In the genomic region with DNA sequence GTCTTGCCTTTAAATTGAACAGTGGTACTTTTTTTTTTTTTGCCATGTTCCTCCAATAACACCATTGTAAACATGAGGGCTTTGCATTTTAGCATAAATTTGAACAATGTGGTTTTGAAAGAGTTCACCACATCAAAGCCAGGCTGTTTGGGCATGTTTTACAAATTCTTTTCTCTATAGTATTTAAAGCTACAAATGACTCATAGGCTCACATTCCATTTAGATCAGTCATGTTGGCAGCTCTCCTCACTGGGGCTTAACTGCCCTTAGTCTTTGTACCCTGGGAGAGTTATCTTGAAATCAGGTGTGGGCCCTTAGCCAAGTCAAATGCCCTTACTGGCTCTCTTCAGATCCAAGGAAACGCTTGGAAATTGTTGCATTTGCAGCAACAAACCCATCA, we compare ENCODE assay signal across 10 mouse cellular contexts.
DNase-seq lines count a peak whose midpoint lies in the region; ATAC-seq and TF ChIP-seq lines count a peak whose summit lies in the region.
"Had no signal": no experiment of that assay in that cellular context is flagged by ENCODE, and none has a peak within 500 bp of the region (broad histone marks: within the 10 kb centered on the region; RNA-seq: fewer than 3 reads in every experiment).

No protein-coding gene starts in this region.

- peak; percentile 82 for ATAC-seq in embryonic facial prominence, embryonic 14.5 days (ENCODE audit: low read depth)
- peak; percentile 93 for ATAC-seq in stomach, postnatal 0 days (ENCODE audit: low FRiP score, low TSS enrichment)
- no peak for ATAC-seq in erythroblast, adult 5-6 weeks (replicated peaks; ENCODE audit: low FRiP score, poor library complexity, severe bottlenecking)
- no peak for ATAC-seq in hindbrain, embryonic 11.5 days (ENCODE audit: low FRiP score)

- TF ChIP-seq EP300 in stomach, postnatal 0 days (optimal IDR thresholded peaks at IDR 0.05) = peak; percentile 95

- H3K27me3 ChIP-seq in embryonic facial prominence, embryonic 14.5 days (replicated peaks; ENCODE audit: control insufficient read depth, insufficient read depth, low read length) = no peaks in the 10 kb centered on the region
- H3K27me3 ChIP-seq in stomach, postnatal 0 days (ENCODE audit: control insufficient read depth, insufficient read depth, low read length) = no peaks in the 10 kb centered on the region
- no peaks in the 10 kb centered on the region for H3K27me3 ChIP-seq in hindbrain, embryonic 11.5 days (ENCODE audit: control insufficient read depth, insufficient read depth, low read length)
- H3K27me3 ChIP-seq: liver, embryonic 15.5 days had no signal

- DNase-seq in thymus, postnatal 0 days (ENCODE audit: low spot score) = peak; percentile 13
- no peak for DNase-seq in thymus, postnatal 14 days
- DNase-seq in embryonic facial prominence, embryonic 14.5 days (ENCODE audit: low spot score) = peak; percentile 94
- DNase-seq in kidney, postnatal 14 days = peak; percentile 82
- peak; percentile 72 for DNase-seq in stomach, postnatal 0 days (ENCODE audit: low spot score)
- DNase-seq in hindbrain, embryonic 11.5 days (ENCODE audit: low spot score) = no peak
- no peak for DNase-seq in spleen, postnatal 36 days (ENCODE audit: low spot score in 2 of 2)
- DNase-seq: right cerebral cortex, postnatal 4 days had no signal

- H3K4me2 ChIP-seq in embryonic facial prominence, embryonic 14.5 days (ENCODE audit: low read depth, low read length) = no peak overlapping the region
- H3K4me2 ChIP-seq in stomach, postnatal 0 days (replicated peaks; ENCODE audit: low read depth) = no peak overlapping the region
- H3K4me2 ChIP-seq in hindbrain, embryonic 11.5 days (replicated peaks; ENCODE audit: low read depth, low read length) = no peak overlapping the region
- H3K4me2 ChIP-seq: liver, embryonic 15.5 days had no signal

- TF ChIP-seq CTCF in stomach, postnatal 0 days (IDR thresholded peaks at IDR 0.05; ENCODE audit: low read depth) = no peak

- H3K36me3 ChIP-seq in embryonic facial prominence, embryonic 14.5 days (ENCODE audit: control insufficient read depth, insufficient read depth, low read length) = no peaks in the 10 kb centered on the region
- H3K36me3 ChIP-seq in stomach, postnatal 0 days (ENCODE audit: control insufficient read depth, insufficient read depth, low read length) = no peaks in the 10 kb centered on the region
- H3K36me3 ChIP-seq in hindbrain, embryonic 11.5 days (ENCODE audit: control insufficient read depth, insufficient read depth, low read length) = no peaks in the 10 kb centered on the region
- H3K36me3 ChIP-seq: liver, embryonic 15.5 days had no signal

- 25% methylated on average over 1 of the region's 1 CpGs for WGBS in embryonic facial prominence, embryonic 14.5 days
- whole genome bisulfite sequencing in stomach, postnatal 0 days = 3% methylated on average over 1 of the region's 1 CpGs
- 73% methylated on average over 1 of the region's 1 CpGs for WGBS in hindbrain, embryonic 11.5 days

- no peaks in the 10 kb centered on the region for H3K9me3 ChIP-seq in embryonic facial prominence, embryonic 14.5 days (ENCODE audit: control insufficient read depth, low read length)
- no peaks in the 10 kb centered on the region for H3K9me3 ChIP-seq in stomach, postnatal 0 days (ENCODE audit: control insufficient read depth, low read length)
- H3K9me3 ChIP-seq in hindbrain, embryonic 11.5 days (ENCODE audit: control insufficient read depth, low read length) = no peaks in the 10 kb centered on the region
- H3K9me3 ChIP-seq: liver, embryonic 15.5 days had no signal

- H3K9ac ChIP-seq in embryonic facial prominence, embryonic 14.5 days (ENCODE audit: low read depth, low read length) = no peak overlapping the region
- no peak overlapping the region for H3K9ac ChIP-seq in stomach, postnatal 0 days (ENCODE audit: low read length)
- H3K9ac ChIP-seq in hindbrain, embryonic 11.5 days (ENCODE audit: low read depth, low read length) = no peak overlapping the region
- H3K9ac ChIP-seq: liver, embryonic 15.5 days had no signal

- H3K4me3 ChIP-seq in embryonic facial prominence, embryonic 14.5 days (ENCODE audit: low read depth, low read length) = no peak overlapping the region
- H3K4me3 ChIP-seq in stomach, postnatal 0 days (ENCODE audit: low read depth, low read length) = no peak overlapping the region
- no peak overlapping the region for H3K4me3 ChIP-seq in hindbrain, embryonic 11.5 days (ENCODE audit: low read depth, low read length)
- H3K4me3 ChIP-seq: liver, embryonic 15.5 days had no signal

- H3K4me1 ChIP-seq in embryonic facial prominence, embryonic 14.5 days (ENCODE audit: control insufficient read depth, insufficient read depth, low read length) = peaks cover 16% of the 10 kb centered on the region
- no peaks in the 10 kb centered on the region for H3K4me1 ChIP-seq in stomach, postnatal 0 days (replicated peaks; ENCODE audit: control insufficient read depth, insufficient read depth)
- H3K4me1 ChIP-seq in hindbrain, embryonic 11.5 days (replicated peaks; ENCODE audit: control insufficient read depth, insufficient read depth, low read length) = no peaks in the 10 kb centered on the region
- H3K4me1 ChIP-seq: liver, embryonic 15.5 days had no signal

- H3K27ac ChIP-seq in embryonic facial prominence, embryonic 14.5 days (replicated peaks; ENCODE audit: low read depth, low read length) = peak overlapping the region; percentile 31; the same call in 1 of the 2 replicates
- peak overlapping the region; percentile 50; the same call in 1 of the 2 replicates for H3K27ac ChIP-seq in stomach, postnatal 0 days (replicated peaks)
- no peak overlapping the region for H3K27ac ChIP-seq in hindbrain, embryonic 11.5 days (ENCODE audit: low read depth, low read length)
- H3K27ac ChIP-seq: liver, embryonic 15.5 days had no signal

Comparison
In these comparisons a context has a peak if more than half of its experiments do, and no peak if none do; other contexts are left out.
1. DNase-seq: peak in thymus, postnatal 0 days (single experiment), embryonic facial prominence, embryonic 14.5 days (single experiment), kidney, postnatal 14 days (single experiment) and stomach, postnatal 0 days (single experiment); none in thymus, postnatal 14 days (single experiment), hindbrain, embryonic 11.5 days (single experiment) and spleen, postnatal 36 days (0 of 2).
2. ATAC-seq: peak in embryonic facial prominence, embryonic 14.5 days (single experiment) and stomach, postnatal 0 days (single experiment); none in erythroblast, adult 5-6 weeks (single experiment) and hindbrain, embryonic 11.5 days (single experiment).